Mouse (Mus musculus): ENCODE data around the gene Rabac1.

The Rabac1 gene

DNA sequence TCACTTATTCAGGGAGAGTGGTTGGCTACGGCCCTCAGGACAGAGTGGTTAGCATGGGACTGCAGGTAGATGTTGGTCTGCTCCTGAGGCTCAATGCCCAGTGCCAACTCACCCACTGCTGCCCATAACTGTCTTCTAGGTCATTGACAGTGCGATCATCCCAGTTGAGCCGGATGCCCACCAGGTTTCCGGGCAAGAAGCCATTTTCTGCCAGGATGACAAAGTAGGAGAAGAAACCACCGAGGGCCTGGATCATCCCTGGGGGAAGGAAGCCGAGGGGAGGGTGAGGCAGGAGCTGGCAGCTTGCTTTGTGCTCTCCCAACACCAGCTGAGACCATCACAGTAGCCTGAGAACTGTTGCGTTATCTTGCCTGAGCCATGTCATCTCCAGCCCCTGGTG is 7.9 kb upstream of the Rabac1 start:
- no peak for DNase-seq (ENCODE audit: low read depth, low spot score)

DNA sequence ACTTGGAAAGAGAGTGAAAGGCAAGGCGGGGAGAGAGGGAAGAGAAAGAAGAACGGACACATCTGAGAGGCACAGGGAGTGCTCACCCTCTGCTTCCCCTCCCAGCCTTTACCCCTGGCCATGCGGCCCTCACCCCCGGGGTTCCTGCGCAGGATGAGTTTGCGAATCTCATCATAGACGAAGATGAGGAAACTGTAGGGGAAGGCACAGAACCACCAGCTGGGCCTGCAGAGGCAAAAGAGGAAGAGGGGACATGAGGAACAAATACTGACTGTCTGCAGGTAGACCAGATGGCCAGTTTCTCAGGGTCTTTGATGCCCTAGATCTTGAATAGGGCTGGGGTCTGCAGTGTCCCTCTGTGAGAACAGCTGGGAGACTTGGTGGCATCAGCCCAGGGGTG is 6.2 kb upstream of the Rabac1 start:
- DNase-seq (ENCODE audit: low read depth, low spot score) = no peak

DNA sequence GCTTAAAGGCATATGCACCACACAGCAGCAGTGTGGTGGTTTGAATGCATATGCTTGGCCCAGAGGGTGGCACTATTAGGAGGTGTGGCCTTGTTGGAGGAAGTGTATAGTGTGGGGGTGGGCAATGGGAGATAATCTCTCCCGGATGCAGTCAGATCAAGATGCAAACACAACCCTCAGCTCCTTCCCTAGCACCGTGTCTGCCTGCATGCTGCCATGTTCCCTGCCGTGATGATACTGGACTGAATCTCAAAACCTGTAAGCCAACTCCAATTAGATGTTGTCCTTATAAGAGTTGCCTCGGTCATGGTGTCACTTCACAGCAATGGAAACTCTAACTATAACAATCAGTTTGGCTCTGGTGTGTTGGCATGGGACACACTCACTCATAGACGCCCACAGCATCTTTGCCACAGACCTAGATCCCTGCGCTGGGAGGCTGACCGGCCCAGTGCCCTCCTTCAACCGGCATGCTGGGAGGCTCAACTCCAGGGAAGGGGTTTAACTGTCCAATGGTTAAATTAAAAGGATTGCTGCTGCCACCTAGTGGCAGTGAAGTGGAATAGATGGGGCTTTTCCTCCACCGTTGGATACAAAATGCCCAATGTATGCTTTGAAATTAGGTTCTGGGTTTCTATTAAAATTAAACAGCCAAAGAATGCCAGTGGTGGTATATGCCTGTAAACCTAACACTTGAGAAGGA is 2.5 kb upstream of the Rabac1 start:
- DNase-seq (ENCODE audit: low read depth, low spot score) = peak; percentile 62

DNA sequence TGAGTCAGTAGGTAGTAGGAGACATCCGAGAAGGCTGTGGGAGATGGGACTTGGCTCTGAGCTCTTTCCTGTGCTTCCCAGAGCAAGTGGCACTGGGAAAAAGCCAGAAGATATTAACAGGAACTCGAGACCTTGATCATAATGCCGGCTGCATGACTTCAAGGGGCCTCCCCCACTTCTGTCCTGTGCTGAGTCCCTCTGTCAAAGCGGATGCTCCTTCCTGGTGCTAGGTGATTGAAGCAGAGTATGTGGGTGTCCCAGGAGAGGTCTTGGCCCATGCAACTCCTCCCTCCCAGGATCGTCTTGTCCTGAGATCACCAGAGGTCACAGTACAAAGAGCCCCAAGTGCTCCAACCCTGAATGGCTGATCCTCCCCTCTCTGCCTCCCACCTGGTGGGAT is 1.3 kb upstream of the Rabac1 start:
- DNase-seq (ENCODE audit: low read depth, low spot score) = no peak

DNA sequence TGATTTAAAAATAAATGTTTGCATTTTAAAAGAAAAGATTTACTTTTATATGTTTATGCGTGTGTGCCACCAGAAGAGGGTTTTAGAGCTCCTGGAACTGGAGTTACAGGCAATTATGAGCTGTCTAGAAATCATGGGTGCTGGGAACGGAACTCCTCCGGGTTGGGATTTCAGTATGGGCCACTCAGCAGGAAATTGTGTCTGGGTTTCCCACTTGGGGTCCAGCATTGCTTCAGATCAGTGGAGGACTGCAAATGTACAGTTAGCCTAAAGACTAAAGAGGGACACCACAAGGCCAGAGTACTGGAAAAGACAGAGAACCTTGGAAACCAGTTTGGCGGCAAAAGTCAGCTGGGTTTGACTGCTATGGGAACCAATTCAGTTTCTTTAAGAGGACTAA is 654 bp upstream of the Rabac1 start:
- DNase-seq (ENCODE audit: low read depth, low spot score) = no peak

GRCm38 (mm10) chr7:24971261-24971971 is 1.1 kb downstream of the Rabac1 start:
- peak; percentile 70 for DNase-seq (ENCODE audit: low read depth, low spot score)

GRCm38 (mm10) chr7:24970341-24970740 is 2.2 kb downstream of the Rabac1 start:
- DNase-seq (ENCODE audit: low read depth, low spot score) = no peak

DNA sequence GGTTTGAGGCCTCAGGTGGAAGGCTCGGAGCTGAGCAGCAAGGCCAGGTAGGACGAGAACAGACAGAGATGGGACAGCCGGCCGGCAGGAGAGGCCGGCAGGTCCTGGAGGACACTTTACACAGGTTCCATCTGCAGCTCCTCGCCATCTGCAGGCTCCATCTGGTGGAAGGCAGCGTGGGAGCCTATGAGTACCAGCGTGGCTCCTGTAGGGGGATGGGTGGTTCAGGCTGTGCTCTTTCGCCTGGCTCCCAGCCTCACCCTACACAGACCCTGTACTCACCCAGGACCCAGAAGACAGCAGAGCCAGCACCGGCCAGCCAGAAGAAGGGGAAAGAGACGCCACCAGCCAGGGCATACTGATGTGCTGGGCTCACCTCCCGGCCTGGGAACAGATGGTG is 2.7 kb downstream of the Rabac1 start:
- no peak for DNase-seq (ENCODE audit: low read depth, low spot score)

- no peak for DNase-seq (ENCODE audit: low read depth, low spot score)
Observed at GRCm38 (mm10) chr7:24968463-24968862, 4.1 kb downstream of the Rabac1 start.

GRCm38 (mm10) chr7:24967966-24968365 is 4.6 kb downstream of the Rabac1 start:
- DNase-seq (ENCODE audit: low read depth, low spot score) = no peak

GRCm38 (mm10) chr7:24964897-24965535 is 7.5 kb downstream of the Rabac1 start:
- DNase-seq (ENCODE audit: low read depth, low spot score) = peak; percentile 84

- no peak for DNase-seq (ENCODE audit: low read depth, low spot score)
Observed at GRCm38 (mm10) chr7:24964288-24964687, 8.3 kb downstream of the Rabac1 start.

DNA sequence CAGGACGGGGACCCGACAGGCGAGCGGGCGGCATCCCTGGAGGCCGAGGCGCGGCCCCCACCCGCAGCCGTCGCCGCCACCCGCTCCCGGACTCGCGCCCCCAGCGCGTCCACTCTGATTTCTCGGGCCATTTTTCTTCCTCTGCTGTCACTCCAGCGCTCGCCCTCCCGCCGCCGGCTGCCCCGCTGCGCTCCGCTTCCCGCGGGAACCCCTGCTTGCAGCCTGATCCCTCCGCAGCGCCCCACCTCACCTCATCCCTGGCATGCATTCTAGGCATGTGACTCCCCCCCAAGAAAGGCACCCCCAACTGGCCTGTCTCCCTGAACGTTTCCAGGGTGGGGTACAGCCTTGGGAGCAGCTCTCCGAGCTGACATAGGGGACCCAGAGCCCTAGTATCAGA is 17.3 kb downstream of the Rabac1 start:
- DNase-seq (ENCODE audit: low read depth, low spot score) = no peak

DNA sequence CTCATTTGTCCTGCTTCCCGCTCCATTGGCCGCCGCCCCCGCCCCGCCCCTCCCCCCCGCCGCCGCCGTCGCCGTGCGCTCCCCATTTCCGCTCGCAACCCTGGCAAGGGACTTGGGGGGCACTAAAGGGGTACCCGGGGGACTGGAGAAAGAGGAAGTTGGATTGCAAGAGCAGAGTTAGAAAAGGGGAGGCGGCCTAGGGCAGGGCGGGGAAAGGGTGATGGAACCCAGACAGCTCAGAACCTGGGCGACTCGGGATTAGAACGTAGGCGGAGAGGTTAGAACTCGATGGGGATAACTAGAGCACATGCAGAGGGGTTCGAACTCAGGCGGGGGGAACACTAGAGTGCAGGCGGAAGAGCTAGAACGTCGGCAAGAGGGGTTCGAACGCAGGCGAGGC is 18.1 kb downstream of the Rabac1 start:
- no peak for DNase-seq (ENCODE audit: low read depth, low spot score)

DNA sequence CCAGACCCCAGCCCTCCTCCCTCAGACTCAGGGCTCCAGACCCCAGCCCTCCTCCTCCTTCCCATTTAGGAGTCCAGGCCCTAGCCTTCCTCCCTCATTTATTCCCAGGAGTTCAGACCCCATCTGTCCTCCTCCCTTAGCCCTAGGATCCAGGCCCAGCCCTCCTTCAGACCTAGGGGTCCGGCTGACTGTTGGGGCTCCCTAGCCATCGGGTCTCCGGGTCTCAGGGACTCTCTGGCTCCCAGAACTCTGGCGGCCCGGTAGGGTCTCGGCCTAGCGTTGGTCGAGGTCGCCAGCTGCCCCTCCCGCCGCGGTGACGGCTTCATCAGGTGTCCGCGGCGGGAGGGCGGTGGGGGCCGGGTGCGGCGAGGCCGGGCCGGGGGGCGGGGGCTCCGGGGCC is 18.6 kb downstream of the Rabac1 start:
- no peak for DNase-seq (ENCODE audit: low read depth, low spot score)

DNA sequence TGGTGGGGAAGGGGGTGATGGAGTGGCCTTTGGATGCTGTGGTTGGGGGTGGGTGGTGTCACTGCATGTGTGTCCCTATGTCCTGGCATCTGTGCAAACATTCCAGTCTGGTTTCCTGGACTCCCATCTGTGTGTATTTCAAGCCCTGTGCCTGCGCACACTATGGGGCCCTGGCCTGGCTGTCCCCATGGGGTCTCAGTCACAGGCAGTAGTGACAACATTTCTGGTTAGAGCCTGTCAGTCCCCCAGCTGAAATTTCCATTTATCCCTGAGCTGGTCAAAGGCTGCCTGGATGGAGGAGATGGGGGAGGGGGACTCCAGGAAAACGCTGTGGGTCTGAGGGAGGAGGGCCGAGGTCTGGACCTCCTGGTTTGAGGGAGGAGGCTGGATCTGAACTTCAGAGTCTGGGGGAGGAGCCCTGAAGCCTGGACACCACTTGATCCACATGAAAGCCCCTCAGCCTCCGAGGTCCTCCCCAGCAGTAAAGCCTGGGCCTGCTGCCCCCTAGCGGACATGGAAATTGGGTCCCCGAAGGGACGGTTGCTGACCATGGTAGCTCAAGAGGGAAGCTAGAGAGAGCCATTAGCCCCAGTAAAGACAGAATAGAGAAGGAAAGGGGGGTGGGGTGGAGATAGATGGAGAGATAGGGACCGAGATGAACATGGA is 22.5 kb downstream of the Rabac1 start:
- DNase-seq (ENCODE audit: low read depth, low spot score) = peak; percentile 64

GRCm38 (mm10) chr7:24948774-24949173 is 23.8 kb downstream of the Rabac1 start:
- no peak for DNase-seq (ENCODE audit: low read depth, low spot score)

GRCm38 (mm10) chr7:24947316-24948048 is 25.1 kb downstream of the Rabac1 start:
- DNase-seq (ENCODE audit: low read depth, low spot score) = no peak

DNA sequence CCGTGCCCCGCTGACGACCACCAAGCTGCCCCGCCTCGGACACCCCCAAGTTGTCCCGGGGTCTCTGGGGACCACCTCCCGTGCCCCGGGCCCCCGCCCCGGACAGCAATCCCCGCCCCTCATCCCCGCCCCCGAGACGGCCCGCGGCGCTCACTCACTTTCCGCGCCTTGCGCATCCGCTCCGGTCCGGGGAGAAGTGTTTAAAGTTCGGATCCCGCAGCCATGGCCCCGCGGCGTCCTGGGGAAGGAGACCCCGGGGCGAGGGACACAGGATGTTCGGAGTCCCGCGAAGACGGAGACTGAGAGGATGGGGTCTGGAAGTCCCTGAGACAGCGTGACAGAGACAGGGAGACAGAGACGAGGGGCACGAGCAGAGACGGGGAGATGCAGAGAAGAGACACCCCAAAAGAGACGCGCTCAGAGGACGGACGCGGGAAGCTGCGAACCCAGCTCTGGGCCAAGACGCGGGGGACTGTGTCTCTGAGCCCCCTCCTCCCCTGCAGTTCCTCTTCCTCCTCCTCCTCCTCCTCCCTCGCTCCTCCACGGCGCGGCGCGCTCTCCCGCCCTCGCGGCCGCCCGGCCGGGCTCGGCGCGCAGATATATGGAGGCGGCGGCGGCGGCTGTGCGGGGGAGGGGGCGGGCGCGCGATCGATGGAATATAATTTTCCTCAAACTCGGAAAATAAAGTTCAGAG is 28.1 kb downstream of the Rabac1 start, which contains the start of gene Gm4881:
Gene Gm4881 (minus strand): TSS at position 238 of the 694 bp plus-strand sequence.
- no peak for DNase-seq (ENCODE audit: low read depth, low spot score)

DNA sequence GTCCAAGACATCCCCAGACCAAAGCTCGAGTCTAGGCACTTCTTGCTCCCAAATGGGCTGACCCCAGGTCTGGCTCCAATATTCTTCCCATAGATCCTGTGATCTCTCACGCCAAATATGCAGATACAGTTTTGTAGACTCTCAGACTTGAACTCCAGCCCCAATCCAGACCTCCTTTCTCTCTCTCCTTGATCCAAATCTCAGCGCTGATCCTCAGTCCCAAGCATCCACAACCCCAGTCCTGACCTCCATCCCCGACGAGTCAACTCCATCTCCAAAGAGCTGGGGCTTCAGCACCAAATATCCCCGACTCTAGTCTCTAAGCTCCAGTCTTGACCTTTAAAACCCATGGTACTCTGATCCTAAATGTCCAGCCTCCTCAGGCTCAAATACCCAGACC is 28.9 kb downstream of the Rabac1 start:
- no peak for DNase-seq (ENCODE audit: low read depth, low spot score)

GRCm38 (mm10) chr7:24931651-24932050 is 40.9 kb downstream of the Rabac1 start:
- no peak for DNase-seq (ENCODE audit: low read depth, low spot score)

All from retina, postnatal 7 days (tissue).